Mouse (Mus musculus): ENCODE data around the gene Galnt17.

Galnt17 gene

GRCm38 (mm10) chr5:131022396-131022993 is 285.8 kb downstream of the Galnt17 start:
- DNase-seq (ENCODE audit: extremely low read depth, low read depth): no peak

GRCm38 (mm10) chr5:131020936-131021335 is 287.4 kb downstream of the Galnt17 start:
- no peak for DNase-seq (ENCODE audit: extremely low read depth, low read depth)

GRCm38 (mm10) chr5:131019346-131019965 is 288.8 kb downstream of the Galnt17 start:
- no peak for DNase-seq (ENCODE audit: extremely low read depth, low read depth)

- no peak for DNase-seq (ENCODE audit: extremely low read depth, low read depth)
Measured at GRCm38 (mm10) chr5:131016066-131016465, 292.2 kb downstream of the Galnt17 start.

GRCm38 (mm10) chr5:131015341-131015740 is 293.0 kb downstream of the Galnt17 start:
- DNase-seq (ENCODE audit: extremely low read depth, low read depth): no peak

GRCm38 (mm10) chr5:131013816-131014215 is 294.5 kb downstream of the Galnt17 start:
- no peak for DNase-seq (ENCODE audit: extremely low read depth, low read depth)

GRCm38 (mm10) chr5:131013101-131013500 is 295.2 kb downstream of the Galnt17 start:
- no peak for DNase-seq (ENCODE audit: extremely low read depth, low read depth)

GRCm38 (mm10) chr5:131009510-131009909 is 298.8 kb downstream of the Galnt17 start:
- no peak for DNase-seq (ENCODE audit: extremely low read depth, low read depth)

GRCm38 (mm10) chr5:131008507-131008906 is 299.8 kb downstream of the Galnt17 start:
- no peak for DNase-seq (ENCODE audit: extremely low read depth, low read depth)

GRCm38 (mm10) chr5:131007871-131008505 is 300.3 kb downstream of the Galnt17 start:
- DNase-seq (ENCODE audit: extremely low read depth, low read depth): no peak

- DNase-seq (ENCODE audit: extremely low read depth, low read depth): no peak
Measured at GRCm38 (mm10) chr5:131007198-131007597, 301.1 kb downstream of the Galnt17 start.

GRCm38 (mm10) chr5:131006524-131006923 is 301.8 kb downstream of the Galnt17 start:
- no peak for DNase-seq (ENCODE audit: extremely low read depth, low read depth)

GRCm38 (mm10) chr5:131000572-131000971 is 307.7 kb downstream of the Galnt17 start:
- no peak for DNase-seq (ENCODE audit: extremely low read depth, low read depth)

- DNase-seq (ENCODE audit: extremely low read depth, low read depth): no peak
Measured at GRCm38 (mm10) chr5:130979321-130979720, 329.0 kb downstream of the Galnt17 start.

- DNase-seq (ENCODE audit: extremely low read depth, low read depth): no peak
Measured at GRCm38 (mm10) chr5:130978871-130979270, 329.4 kb downstream of the Galnt17 start.

- no peak for DNase-seq (ENCODE audit: extremely low read depth, low read depth)
Measured at GRCm38 (mm10) chr5:130977999-130978398, 330.3 kb downstream of the Galnt17 start.

- DNase-seq (ENCODE audit: extremely low read depth, low read depth): no peak
Measured at GRCm38 (mm10) chr5:130952361-130952760, 355.9 kb downstream of the Galnt17 start.

GRCm38 (mm10) chr5:130950894-130951400 is 357.4 kb downstream of the Galnt17 start:
- no peak for DNase-seq (ENCODE audit: extremely low read depth, low read depth)

- no peak for DNase-seq (ENCODE audit: extremely low read depth, low read depth)
Measured at GRCm38 (mm10) chr5:130950421-130950820, 357.9 kb downstream of the Galnt17 start.

GRCm38 (mm10) chr5:130949710-130950109 is 358.6 kb downstream of the Galnt17 start:
- DNase-seq (ENCODE audit: extremely low read depth, low read depth): no peak

GRCm38 (mm10) chr5:130938911-130939608 is 369.2 kb downstream of the Galnt17 start:
- DNase-seq (ENCODE audit: extremely low read depth, low read depth): no peak

GRCm38 (mm10) chr5:130938274-130938741 is 370.0 kb downstream of the Galnt17 start:
- DNase-seq (ENCODE audit: extremely low read depth, low read depth): no peak

Measured in MEL-GATA-1-ER (cell line).